Mouse (Mus musculus): ENCODE results near the gene Ube2g2. TPM values are rescaled to one million over a fixed set of nuclear protein-coding genes. Genes with fewer than 3 reads are reported as not detected.

Ube2g2 gene
- polyA plus RNA-seq, 1 experiment = 38.8 TPM

DNA sequence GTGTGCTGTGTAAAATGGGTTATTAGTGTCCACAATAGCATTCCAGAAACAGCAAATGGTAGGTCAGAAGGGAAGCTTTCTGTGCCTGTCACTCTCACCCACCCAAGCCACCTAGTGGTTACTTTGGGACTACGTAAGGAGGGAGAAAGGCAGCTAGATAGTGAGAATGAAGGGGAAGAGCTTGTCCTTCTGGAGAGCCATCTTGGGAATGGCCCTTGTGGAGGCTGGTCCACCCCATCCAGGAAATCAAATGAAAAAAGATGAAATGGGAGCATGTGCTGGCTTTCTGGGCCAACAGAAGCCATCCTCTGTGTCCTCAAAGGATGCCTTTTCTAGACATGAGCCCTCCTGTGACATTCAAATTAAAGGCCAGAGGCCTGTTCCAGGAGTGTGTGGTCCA, 16.7 kb upstream of the Ube2g2 start:
- peak; percentile 48 for TF ChIP-seq CTCF (IDR thresholded peaks at IDR 0.05; ENCODE audit: extremely low read depth, insufficient read depth, low read length)
- no peak for TF ChIP-seq POLR2A (IDR thresholded peaks at IDR 0.05; ENCODE audit: extremely low read depth, insufficient read depth, low read length)
- H3K27ac ChIP-seq (ENCODE audit: insufficient read depth, low read length) = peak overlapping the region; percentile 97

GRCm38 (mm10) chr10:77605908-77606826, 15.9 kb upstream of the Ube2g2 start, which contains the start of the genes Sumo3 and Gm49325:
Sumo3 (plus strand) TSS chr10:77606097.
Gm49325 (plus strand) TSS chr10:77606197.
- Histone ChIP-seq H3K4me3 (ENCODE audit: insufficient read depth, low read length) (peak within 1 kb of the TSS; percentile 93), H3K4me1 (ENCODE audit: control insufficient read depth, insufficient read depth, low read length) (peaks cover 11% of the 10 kb centered on the region), H3K27ac (ENCODE audit: insufficient read depth, low read length) (peak within 1 kb of the TSS; percentile 97)
- TF ChIP-seq POLR2A (IDR thresholded peaks at IDR 0.05; ENCODE audit: extremely low read depth, insufficient read depth, low read length) (peak; percentile 71; the same call in 1 of the 2 replicates), CTCF (IDR thresholded peaks at IDR 0.05; ENCODE audit: extremely low read depth, insufficient read depth, low read length) (no peak)

More for the DNA sequence above, 16.7 kb upstream of the Ube2g2 start:
- Histone ChIP-seq H3K4me1 (ENCODE audit: control insufficient read depth, insufficient read depth, low read length) (peaks cover 8% of the 10 kb centered on the region), H3K4me3 (ENCODE audit: insufficient read depth, low read length) (peak overlapping the region; percentile 93; the same call in 1 of the 2 replicates)

GRCm38 (mm10) chr10:77606855-77607254, 15.2 kb upstream of the Ube2g2 start:
- H3K27ac ChIP-seq (ENCODE audit: insufficient read depth, low read length) = peak overlapping the region; percentile 94
- TF ChIP-seq CTCF (IDR thresholded peaks at IDR 0.05; ENCODE audit: extremely low read depth, insufficient read depth, low read length) (no peak), POLR2A (IDR thresholded peaks at IDR 0.05; ENCODE audit: extremely low read depth, insufficient read depth, low read length) (no peak)
- peaks cover 11% of the 10 kb centered on the region for H3K4me1 ChIP-seq (ENCODE audit: control insufficient read depth, insufficient read depth, low read length)
- peak overlapping the region; percentile 93 for H3K4me3 ChIP-seq (ENCODE audit: insufficient read depth, low read length)

DNA sequence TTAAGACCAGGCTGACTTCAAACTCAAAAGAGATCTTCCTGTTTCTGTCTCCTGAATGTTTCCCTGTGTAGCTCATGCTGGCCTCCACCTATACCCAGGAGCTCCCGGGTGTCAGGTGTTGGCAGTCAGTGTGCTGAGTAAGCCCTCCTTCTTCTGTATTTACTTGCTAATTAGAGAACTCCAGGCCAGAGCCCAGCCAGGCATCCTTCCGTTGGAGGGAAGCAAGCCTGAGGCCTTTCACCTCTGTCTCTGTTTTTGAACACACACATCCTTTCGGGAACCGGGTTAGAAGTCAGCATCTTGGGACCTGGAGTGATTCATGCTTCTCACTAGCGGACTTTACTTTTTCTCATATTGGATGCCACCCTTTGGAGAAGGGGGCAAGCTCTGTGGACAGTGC, 14.6 kb upstream of the Ube2g2 start:
- H3K4me1 ChIP-seq (ENCODE audit: control insufficient read depth, insufficient read depth, low read length) = peaks cover 11% of the 10 kb centered on the region
- TF ChIP-seq CTCF (IDR thresholded peaks at IDR 0.05; ENCODE audit: extremely low read depth, insufficient read depth, low read length) (no peak), POLR2A (IDR thresholded peaks at IDR 0.05; ENCODE audit: extremely low read depth, insufficient read depth, low read length) (no peak)
- peak overlapping the region; percentile 93; the same call in 1 of the 2 replicates for H3K4me3 ChIP-seq (ENCODE audit: insufficient read depth, low read length)
- 0 out of 2 replicates have a peak overlapping the region, but pooled peaks have one; percentile 94 for H3K27ac ChIP-seq (ENCODE audit: insufficient read depth, low read length)

DNA sequence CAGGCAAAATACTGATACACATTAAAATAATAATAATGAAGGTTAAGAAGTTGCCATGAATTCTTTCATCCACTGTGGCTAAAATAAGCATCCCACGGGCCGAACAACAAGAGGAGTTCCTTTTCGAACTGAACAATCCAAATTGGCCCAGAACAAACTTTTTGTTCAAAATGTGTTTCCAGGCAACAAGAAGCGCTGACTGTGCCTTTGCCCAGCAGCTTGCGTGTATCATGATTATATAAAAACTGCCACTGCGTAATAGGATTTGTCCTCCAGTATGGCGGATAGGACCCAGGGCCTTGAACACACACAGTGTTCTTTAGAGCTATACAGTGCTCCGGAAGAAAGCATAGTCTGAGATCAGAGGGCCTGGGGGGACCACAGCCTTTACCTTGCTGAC, 13.5 kb upstream of the Ube2g2 start:
- peaks cover 11% of the 10 kb centered on the region for H3K4me1 ChIP-seq (ENCODE audit: control insufficient read depth, insufficient read depth, low read length)
- TF ChIP-seq POLR2A (IDR thresholded peaks at IDR 0.05; ENCODE audit: extremely low read depth, insufficient read depth, low read length) (no peak), CTCF (IDR thresholded peaks at IDR 0.05; ENCODE audit: extremely low read depth, insufficient read depth, low read length) (no peak)
- H3K27ac ChIP-seq (ENCODE audit: insufficient read depth, low read length) = peak overlapping the region; percentile 53; the same call in 1 of the 2 replicates

DNA sequence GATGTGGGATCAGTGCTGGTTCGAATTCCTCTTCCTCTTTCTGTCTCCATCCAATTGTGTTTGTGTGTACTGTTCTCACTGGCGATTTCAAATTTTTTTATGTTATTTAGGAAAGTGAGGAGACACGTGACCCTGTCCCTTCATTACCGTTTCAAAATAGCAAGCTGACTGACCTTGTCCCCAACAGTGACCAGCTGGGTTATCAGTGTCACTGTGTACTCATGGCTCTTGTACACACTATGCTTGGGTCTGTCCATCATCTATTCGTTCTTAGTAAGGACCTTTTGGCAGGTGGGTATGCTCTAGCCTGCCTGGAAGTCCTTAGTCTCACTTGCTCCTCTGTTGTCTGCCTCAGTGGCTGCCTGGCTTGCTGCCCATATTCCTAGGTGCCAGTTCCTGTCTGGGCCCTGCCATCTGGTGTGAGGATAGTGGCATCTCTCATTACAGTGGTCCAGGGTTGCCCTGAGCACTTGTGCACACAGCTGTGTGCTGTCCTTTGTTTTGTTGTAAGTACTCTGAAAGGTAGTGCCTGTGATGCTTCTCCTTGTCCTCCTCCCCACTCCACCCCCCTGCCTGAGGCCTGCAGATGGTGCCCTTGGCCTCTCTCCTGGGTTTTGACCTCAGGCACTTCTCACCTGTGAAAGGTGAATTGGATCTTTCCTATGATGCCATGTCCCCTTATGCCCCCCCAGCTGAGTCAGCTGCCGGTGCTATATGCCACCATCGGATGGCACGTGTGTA, 11.7 kb upstream of the Ube2g2 start:
- no peak overlapping the region for H3K27ac ChIP-seq (ENCODE audit: insufficient read depth, low read length)

More for the DNA sequence above, 13.5 kb upstream of the Ube2g2 start:
- H3K4me3 ChIP-seq (ENCODE audit: insufficient read depth, low read length) = no peak overlapping the region

GRCm38 (mm10) chr10:77613409-77613808, 8.7 kb upstream of the Ube2g2 start:
- no peak for TF ChIP-seq POLR2A (IDR thresholded peaks at IDR 0.05; ENCODE audit: extremely low read depth, insufficient read depth, low read length)
- TF ChIP-seq CTCF (IDR thresholded peaks at IDR 0.05; ENCODE audit: extremely low read depth, insufficient read depth, low read length) = no peak
- Histone ChIP-seq H3K27ac (ENCODE audit: insufficient read depth, low read length) (0 out of 2 replicates have a peak overlapping the region, but pooled peaks have one; percentile 24), H3K4me3 (ENCODE audit: insufficient read depth, low read length) (no peak overlapping the region), H3K4me1 (ENCODE audit: control insufficient read depth, insufficient read depth, low read length) (peaks cover 10% of the 10 kb centered on the region)

More for the DNA sequence above, 11.7 kb upstream of the Ube2g2 start:
- no peak overlapping the region for H3K4me3 ChIP-seq (ENCODE audit: insufficient read depth, low read length)
- H3K4me1 ChIP-seq (ENCODE audit: control insufficient read depth, insufficient read depth, low read length) = peaks cover 11% of the 10 kb centered on the region
- TF ChIP-seq CTCF (IDR thresholded peaks at IDR 0.05; ENCODE audit: extremely low read depth, insufficient read depth, low read length) = no peak
- no peak for TF ChIP-seq POLR2A (IDR thresholded peaks at IDR 0.05; ENCODE audit: extremely low read depth, insufficient read depth, low read length)

DNA sequence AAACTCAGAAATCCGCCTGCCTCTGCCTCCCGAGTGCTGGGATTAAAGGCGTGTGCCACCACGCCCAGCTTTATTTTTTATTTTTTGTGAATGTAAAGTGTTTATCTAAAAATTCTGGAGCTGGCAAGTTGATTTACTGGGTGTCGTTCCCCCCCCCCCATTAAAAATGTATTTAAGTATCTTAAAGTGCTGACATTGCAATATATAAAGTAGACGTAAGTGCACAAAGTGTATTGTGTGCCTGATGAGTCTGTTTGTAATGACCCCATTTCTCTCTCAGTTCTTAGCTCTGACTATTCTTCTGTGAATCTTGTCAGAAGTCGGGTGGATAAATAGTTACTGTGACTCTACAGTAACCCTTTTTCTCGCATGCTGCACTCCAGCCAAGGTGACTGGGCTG, 6.4 kb upstream of the Ube2g2 start:
- no peak overlapping the region for H3K4me3 ChIP-seq (ENCODE audit: insufficient read depth, low read length)
- peaks cover 2% of the 10 kb centered on the region for H3K4me1 ChIP-seq (ENCODE audit: control insufficient read depth, insufficient read depth, low read length)
- no peak for TF ChIP-seq POLR2A (IDR thresholded peaks at IDR 0.05; ENCODE audit: extremely low read depth, insufficient read depth, low read length)
- TF ChIP-seq CTCF (IDR thresholded peaks at IDR 0.05; ENCODE audit: extremely low read depth, insufficient read depth, low read length) = no peak
- H3K27ac ChIP-seq (ENCODE audit: insufficient read depth, low read length) = no peak overlapping the region

GRCm38 (mm10) chr10:77616166-77616565, 5.9 kb upstream of the Ube2g2 start:
- no peak overlapping the region for H3K27ac ChIP-seq (ENCODE audit: insufficient read depth, low read length)
- no peak for TF ChIP-seq POLR2A (IDR thresholded peaks at IDR 0.05; ENCODE audit: extremely low read depth, insufficient read depth, low read length)
- no peak for TF ChIP-seq CTCF (IDR thresholded peaks at IDR 0.05; ENCODE audit: extremely low read depth, insufficient read depth, low read length)
- no peak overlapping the region for H3K4me3 ChIP-seq (ENCODE audit: insufficient read depth, low read length)
- no peaks in the 10 kb centered on the region for H3K4me1 ChIP-seq (ENCODE audit: control insufficient read depth, insufficient read depth, low read length)
